Mouse (Mus musculus) midbrain, embryonic 11.5 days (tissue): ENCODE measurements around the gene Nemf. TPM values are rescaled to one million over a fixed set of nuclear protein-coding genes. Genes with fewer than 3 reads are reported as not detected.
"Not testable (repeated sequence)": the region's sequence is repeated elsewhere in the genome, so short reads cannot be mapped to it uniquely, and the experiment has no call there.

ENCODE experiments used
- ATAC-seq: fragments of 200-750 bp; cut with Nextera tagmentation; 2 replicates; pipeline ENCODE4 v1.8.0; 2017; ENCODE audit warnings: moderate TSS enrichment, moderate library complexity; ENCODE audit not compliant: low FRiP score
- DNase-seq: peaks from one replicate; pipeline ENCODE4 v3.0.0; 2015; ENCODE audit warnings: low spot score; ENCODE audit errors: missing footprints
- H3K27ac ChIP-seq: fragments of 300-500 bp; sonication (generic); 2 replicates; pipeline ENCODE4 v1.5.1; 2014; ENCODE audit warnings: low read depth, low read length
- H3K27me3 ChIP-seq: fragments of 300-500 bp; sonication (generic); 2 replicates; pipeline ENCODE4 v1.6.1; 2014; ENCODE audit warnings: mild to moderate bottlenecking, low read length, moderate library complexity, mixed read lengths; ENCODE audit not compliant: control insufficient read depth, insufficient read depth
- H3K36me3 ChIP-seq: fragments of 300-500 bp; sonication (generic); 2 replicates; pipeline ENCODE4 v1.6.1; 2014; ENCODE audit warnings: mild to moderate bottlenecking, low read length, moderate library complexity, mixed read lengths; ENCODE audit not compliant: control insufficient read depth, insufficient read depth
- H3K4me1 ChIP-seq: fragments of 300-500 bp; sonication (generic); 2 replicates; pipeline ENCODE4 v1.6.1; 2014; ENCODE audit warnings: low read length; ENCODE audit not compliant: control insufficient read depth, insufficient read depth
- H3K4me2 ChIP-seq: fragments of 300-500 bp; sonication (generic); 2 replicates; pipeline ENCODE4 v1.6.1; 2014; ENCODE audit warnings: mild to moderate bottlenecking, moderate library complexity
- H3K4me3 ChIP-seq: fragments of 300-500 bp; sonication (generic); 2 replicates; pipeline ENCODE4 v1.5.1; 2014; ENCODE audit warnings: low read depth, low read length
- H3K9ac ChIP-seq: fragments of 300-500 bp; sonication (generic); 2 replicates; pipeline ENCODE4 v1.6.1; 2014; ENCODE audit warnings: low read length
- H3K9me3 ChIP-seq: fragments of 300-500 bp; sonication (generic); 2 replicates; pipeline ENCODE4 v1.6.1; 2016; ENCODE audit warnings: low read length; ENCODE audit not compliant: control insufficient read depth
- WGBS: fragments of 180-500 bp; shearing (Covaris S2); extraction: QIAGEN DNeasy Blood & Tissue Kit; methylation state at CpG from one replicate; pipeline ENCODE4 v1.1.7; 2014; 5-methylcytosine and 5-hydroxymethylcytosine counted together
- polyA plus RNA-seq: library from polyadenylated mRNA; unstranded; fragments of >200 nt; fragmentation: Nextera tagmentation; extraction: Ambion mirVana; gene quantifications from 2 replicates; pipeline ENCODE4 v1.2.1, GENCODE M21; 2014

Nemf gene
- polyA plus RNA-seq, 1 experiment from 2014 or later, result 89.5 TPM

- Histone ChIP-seq H3K9ac (peak overlapping the region; percentile 71), H3K36me3 (no peaks in the 10 kb centered on the region), H3K27me3 (no peaks in the 10 kb centered on the region), H3K4me3 (peak overlapping the region; percentile 46), H3K27ac (peak overlapping the region; percentile 31; the same call in 1 of the 2 replicates), H3K9me3 (no peaks in the 10 kb centered on the region), H3K4me1 (peaks cover 3% of the 10 kb centered on the region; the same call in 1 of the 2 replicates), H3K4me2 (peak overlapping the region; percentile 62)
- DNase-seq (peak; percentile 96), ATAC-seq (peak; percentile 22; the same call in 1 of the 2 replicates)
- 4% methylated on average over 32 of the region's 32 CpGs for WGBS
Observed at GRCm38 (mm10) chr12:69363899-69364762, 7.2 kb upstream of the Nemf start.

GRCm38 (mm10) chr12:69363110-69363509 is 6.1 kb upstream of the Nemf start:
- H3K9ac ChIP-seq, H3K4me3 ChIP-seq, H3K27me3 ChIP-seq, H3K27ac ChIP-seq, H3K36me3 ChIP-seq, H3K4me1 ChIP-seq, DNase-seq, ATAC-seq, H3K9me3 ChIP-seq, H3K4me2 ChIP-seq: not testable (repeated sequence)
- WGBS, result 93% methylated on average over 7 of the region's 7 CpGs

GRCm38 (mm10) chr12:69362388-69362787 is 5.4 kb upstream of the Nemf start:
- no peak for DNase-seq
- Histone ChIP-seq H3K4me2 (peak overlapping the region; percentile 62; the same call in 1 of the 2 replicates), H3K9me3 (no peaks in the 10 kb centered on the region), H3K27ac (no peak overlapping the region), H3K4me1 (peaks cover 3% of the 10 kb centered on the region; the same call in 1 of the 2 replicates), H3K9ac (no peak overlapping the region), H3K36me3 (no peaks in the 10 kb centered on the region), H3K27me3 (no peaks in the 10 kb centered on the region), H3K4me3 (0 out of 2 replicates have a peak overlapping the region, but pooled peaks have one; percentile 57)
- 42% methylated on average over 4 of the region's 4 CpGs for WGBS
- no peak for ATAC-seq

DNA sequence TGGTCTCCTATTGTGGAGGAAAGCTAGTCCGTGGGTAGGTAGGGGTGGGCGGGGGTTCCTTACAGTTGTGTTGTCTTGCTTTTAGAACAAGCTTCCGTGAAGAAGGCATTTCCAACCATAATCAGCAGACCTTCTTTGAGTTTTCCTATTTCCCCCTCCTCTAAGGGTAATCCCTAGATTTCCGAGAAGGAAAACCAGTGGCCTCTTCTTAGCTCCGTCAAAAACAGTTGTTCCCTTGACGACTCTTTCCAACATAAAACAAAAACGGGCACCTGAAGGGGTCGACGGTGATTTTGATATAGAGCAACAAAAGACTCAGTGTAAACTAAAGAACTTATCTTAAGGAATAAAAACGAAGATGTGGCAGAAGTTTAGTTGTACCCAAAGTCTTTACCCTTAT is 5.0 kb upstream of the Nemf start:
- Histone ChIP-seq H3K27me3 (no peaks in the 10 kb centered on the region), H3K4me1 (peaks cover 3% of the 10 kb centered on the region; the same call in 1 of the 2 replicates), H3K4me3 (peak overlapping the region; percentile 57), H3K9ac (peak overlapping the region; percentile 65), H3K4me2 (peak overlapping the region; percentile 62), H3K9me3 (no peaks in the 10 kb centered on the region), H3K36me3 (no peaks in the 10 kb centered on the region), H3K27ac (peak overlapping the region; percentile 65)
- 7% methylated on average over 10 of the region's 10 CpGs for WGBS
- no peak for DNase-seq
- ATAC-seq, result no peak

DNA sequence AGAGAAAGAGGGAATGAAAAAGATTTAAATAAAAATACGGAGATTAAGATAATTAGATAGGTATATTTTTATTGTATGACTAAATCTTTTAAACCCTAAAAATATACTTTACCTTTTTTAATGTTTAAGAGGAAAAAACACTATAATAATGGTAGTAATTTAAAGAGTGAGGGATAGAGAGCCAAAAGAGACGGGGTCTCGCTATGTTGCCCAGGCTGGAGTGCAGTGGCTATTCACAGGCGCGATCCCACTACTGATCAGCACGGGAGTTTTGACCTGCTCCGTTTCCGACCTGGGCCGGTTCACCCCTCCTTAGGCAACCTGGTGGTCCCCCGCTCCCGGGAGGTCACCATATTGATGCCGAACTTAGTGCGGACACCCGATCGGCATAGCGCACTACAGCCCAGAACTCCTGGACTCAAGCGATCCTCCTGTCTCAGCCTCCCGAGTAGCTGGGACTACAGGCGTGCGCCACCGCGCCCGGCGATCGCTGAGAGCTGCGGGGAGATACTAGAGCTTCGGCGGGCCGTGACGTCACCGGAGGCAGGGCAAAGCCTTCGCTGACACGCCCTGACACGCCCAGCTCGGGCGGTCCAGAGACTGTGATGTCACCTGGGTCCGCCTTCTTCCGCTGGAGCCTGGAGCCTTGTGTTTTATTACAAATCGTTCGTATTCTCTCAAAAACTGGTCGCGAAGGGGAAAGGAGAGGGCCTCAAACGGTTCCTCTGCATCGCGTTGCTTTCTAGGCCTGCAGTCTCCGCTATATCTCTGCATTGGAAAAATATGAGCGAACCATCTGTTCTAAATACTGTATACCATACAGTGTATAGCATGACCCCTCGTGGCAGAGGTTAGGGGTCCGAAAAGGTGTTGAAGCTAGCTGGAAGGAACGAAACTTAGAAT is 4.3 kb upstream of the Nemf start:
- WGBS, result under 1% methylated on average over 39 of the region's 50 CpGs
- peak overlapping the region; percentile 65 for H3K9ac ChIP-seq
- not testable (repeated sequence) for H3K36me3 ChIP-seq, H3K27me3 ChIP-seq, H3K4me1 ChIP-seq, H3K9me3 ChIP-seq
- peak overlapping the region; percentile 57 for H3K4me3 ChIP-seq
- H3K4me2 ChIP-seq, result peak overlapping the region; percentile 62
- H3K27ac ChIP-seq, result peak overlapping the region; percentile 65
- ATAC-seq (peak; percentile 96), DNase-seq (peak; percentile 100)

GRCm38 (mm10) chr12:69360655-69360996 is 3.7 kb upstream of the Nemf start:
- peak; percentile 92 for DNase-seq
- Histone ChIP-seq H3K27me3 (no peaks in the 10 kb centered on the region), H3K4me3 (no peak overlapping the region), H3K9ac (no peak overlapping the region), H3K36me3 (no peaks in the 10 kb centered on the region), H3K27ac (no peak overlapping the region), H3K9me3 (no peaks in the 10 kb centered on the region), H3K4me2 (no peak overlapping the region), H3K4me1 (peaks cover 3% of the 10 kb centered on the region; the same call in 1 of the 2 replicates)
- WGBS, result 19% methylated on average over 5 of the region's 5 CpGs
- no peak for ATAC-seq

DNA sequence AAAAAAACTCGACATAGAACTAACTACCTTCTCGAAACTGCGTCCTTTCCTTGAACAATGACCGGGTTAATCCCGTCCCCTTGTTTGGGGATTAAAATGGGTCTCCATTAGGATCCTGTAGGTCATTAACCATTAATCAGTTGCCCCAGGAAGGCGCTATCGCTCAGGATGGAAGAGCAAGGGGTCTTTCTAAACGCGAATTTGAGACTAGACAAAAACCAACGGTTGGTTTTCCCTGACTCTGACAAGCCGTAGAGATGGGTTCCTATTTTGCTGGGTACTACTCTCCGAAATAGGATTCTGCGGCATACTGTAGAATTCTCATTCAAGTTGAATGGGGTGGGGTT is 308 bp upstream of the Nemf start:
- DNase-seq, result no peak
- H3K4me3 ChIP-seq, result peak overlapping the region; percentile 92
- H3K9ac ChIP-seq, result peak overlapping the region; percentile 86
- 8% methylated on average over 13 of the region's 13 CpGs for WGBS
- H3K27ac ChIP-seq, result no peak overlapping the region
- H3K4me1 ChIP-seq, result peaks cover 2% of the 10 kb centered on the region; the same call in 1 of the 2 replicates
- 0 out of 2 replicates have a peak, but pooled peaks have one; percentile 1 for ATAC-seq
- H3K9me3 ChIP-seq, result no peaks in the 10 kb centered on the region
- H3K4me2 ChIP-seq, result peak overlapping the region; percentile 76
- no peaks in the 10 kb centered on the region for H3K27me3 ChIP-seq
- 0 out of 2 replicates have a peak, but pooled peaks cover 4% of the 10 kb centered on the region for H3K36me3 ChIP-seq

- Histone ChIP-seq H3K36me3 (peaks cover 17% of the 10 kb centered on the region; the same call in 1 of the 2 replicates), H3K4me3 (no peak overlapping the region), H3K4me1 (no peaks in the 10 kb centered on the region), H3K27ac (no peak overlapping the region), H3K27me3 (no peaks in the 10 kb centered on the region), H3K9me3 (no peaks in the 10 kb centered on the region), H3K9ac (no peak overlapping the region), H3K4me2 (no peak overlapping the region)
- no peak for ATAC-seq
- WGBS, result 98% methylated on average over 1 of the region's 1 CpGs
- no peak for DNase-seq
Observed at GRCm38 (mm10) chr12:69351685-69352084, 5.3 kb downstream of the Nemf start.
